Mouse (Mus musculus) limb, embryonic 15.5 days (tissue): ENCODE measurements around the gene Rps6kc1. TPM values are rescaled to one million over a fixed set of nuclear protein-coding genes. Genes with fewer than 3 reads are reported as not detected.

Experiments
- ATAC-seq: fragments of 200-750 bp; cut with Nextera tagmentation; 2 replicates; pipeline ENCODE4 v1.8.0; 2017; ENCODE audit warnings: low read depth, moderate TSS enrichment; ENCODE audit not compliant: insufficient number of reproducible peaks, low FRiP score, low TSS enrichment
- H3K27ac ChIP-seq: fragments of 300-500 bp; sonication (generic); 2 replicates; pipeline ENCODE4 v1.5.1; 2015; ENCODE audit warnings: moderate library complexity, mild to moderate bottlenecking, inconsistent platforms
- H3K27me3 ChIP-seq: fragments of 300-500 bp; sonication (generic); 2 replicates; pipeline ENCODE4 v1.6.1; 2015; ENCODE audit warnings: inconsistent platforms
- H3K36me3 ChIP-seq: fragments of 300-500 bp; sonication (generic); 2 replicates; pipeline ENCODE4 v1.6.1; 2015; ENCODE audit warnings: inconsistent platforms
- H3K4me1 ChIP-seq: fragments of 300-500 bp; sonication (generic); 2 replicates; pipeline ENCODE4 v1.6.1; 2015; ENCODE audit warnings: inconsistent platforms
- H3K4me2 ChIP-seq: fragments of 300-500 bp; sonication (generic); 2 replicates; pipeline ENCODE4 v1.6.1; 2015; ENCODE audit warnings: mild to moderate bottlenecking, inconsistent platforms
- H3K4me3 ChIP-seq: fragments of 300-500 bp; sonication (generic); 2 replicates; pipeline ENCODE4 v1.5.1; 2015; ENCODE audit warnings: mild to moderate bottlenecking, inconsistent platforms
- H3K9ac ChIP-seq: fragments of 300-500 bp; sonication (generic); 2 replicates; pipeline ENCODE4 v1.6.1; 2015; ENCODE audit warnings: inconsistent platforms
- H3K9me3 ChIP-seq: fragments of 300-500 bp; sonication (generic); 2 replicates; pipeline ENCODE4 v1.6.1; 2016; ENCODE audit warnings: inconsistent platforms
- WGBS: fragments of 180-500 bp; shearing (Covaris S2); methylation state at CpG from one replicate; pipeline ENCODE4 v1.1.7; 2015; 5-methylcytosine and 5-hydroxymethylcytosine counted together
- polyA plus RNA-seq: library from polyadenylated mRNA; unstranded; fragments of >200 nt; fragmentation: Nextera tagmentation; extraction: Ambion mirVana; gene quantifications from 2 replicates; pipeline ENCODE4 v1.2.1, GENCODE M21; 2015

The Rps6kc1 gene
- polyA plus RNA-seq, 1 experiment from 2014 or later = 16.1 TPM

DNA sequence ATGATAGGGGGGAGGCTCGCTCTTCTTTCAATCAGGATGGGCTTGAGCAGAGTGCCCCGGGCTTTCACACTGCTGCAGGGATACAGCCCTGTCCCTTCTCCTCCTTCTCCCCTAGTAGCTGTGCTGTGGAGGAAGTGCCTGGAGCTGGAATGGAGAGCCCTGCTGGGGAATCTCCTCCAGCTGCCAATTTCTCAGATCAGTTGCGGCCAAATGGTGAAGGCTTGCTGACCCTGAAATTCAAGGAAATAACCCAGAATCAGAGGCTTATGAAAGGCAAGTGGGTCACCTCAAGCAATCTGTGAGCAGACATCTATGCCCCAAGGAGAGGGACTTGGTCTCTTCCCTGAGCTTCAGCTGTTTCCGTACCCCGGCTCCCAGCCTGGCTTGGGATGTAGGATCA is 170.1 kb downstream of the Rps6kc1 start:
- Histone ChIP-seq H3K9me3 (no peaks in the 10 kb centered on the region), H3K27me3 (no peaks in the 10 kb centered on the region), H3K4me3 (no peak overlapping the region), H3K27ac (no peak overlapping the region), H3K36me3 (no peaks in the 10 kb centered on the region), H3K4me2 (no peak overlapping the region), H3K4me1 (no peaks in the 10 kb centered on the region), H3K9ac (no peak overlapping the region)
- 61% methylated on average over 5 of the region's 5 CpGs for WGBS
- no peak for ATAC-seq

DNA sequence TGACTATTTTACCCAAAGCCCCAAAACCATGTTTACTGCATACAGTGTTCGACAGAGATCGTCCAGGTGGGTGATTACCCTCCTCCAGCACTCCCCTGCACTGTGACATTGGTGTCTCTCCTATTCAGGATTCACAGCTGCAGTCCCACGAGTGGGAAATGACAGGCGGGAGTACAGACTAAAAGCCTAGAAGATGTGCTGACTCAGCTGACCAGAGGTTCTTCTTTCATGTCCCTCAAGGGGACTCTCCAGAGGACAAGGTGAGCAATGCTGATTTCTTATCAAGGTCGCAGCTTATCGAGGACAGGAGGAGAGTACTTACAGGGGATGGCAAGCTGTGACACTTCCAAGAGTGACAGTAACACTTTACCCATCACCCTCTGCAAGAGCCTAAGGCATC is 178.8 kb downstream of the Rps6kc1 start:
- Histone ChIP-seq H3K36me3 (no peaks in the 10 kb centered on the region), H3K9me3 (no peaks in the 10 kb centered on the region), H3K4me1 (no peaks in the 10 kb centered on the region), H3K27ac (no peak overlapping the region), H3K4me2 (no peak overlapping the region), H3K27me3 (no peaks in the 10 kb centered on the region), H3K4me3 (no peak overlapping the region), H3K9ac (no peak overlapping the region)
- no peak for ATAC-seq
- 75% methylated on average over 6 of the region's 6 CpGs for WGBS

- Histone ChIP-seq H3K9ac (no peak overlapping the region), H3K9me3 (no peaks in the 10 kb centered on the region), H3K36me3 (no peaks in the 10 kb centered on the region), H3K4me1 (peaks cover 11% of the 10 kb centered on the region; the same call in 1 of the 2 replicates), H3K4me2 (no peak overlapping the region), H3K4me3 (no peak overlapping the region), H3K27ac (no peak overlapping the region), H3K27me3 (no peaks in the 10 kb centered on the region)
- no peak for ATAC-seq
- WGBS = 82% methylated on average over 7 of the region's 7 CpGs
Observed at GRCm38 (mm10) chr1:190729516-190730088, 182.0 kb downstream of the Rps6kc1 start.

DNA sequence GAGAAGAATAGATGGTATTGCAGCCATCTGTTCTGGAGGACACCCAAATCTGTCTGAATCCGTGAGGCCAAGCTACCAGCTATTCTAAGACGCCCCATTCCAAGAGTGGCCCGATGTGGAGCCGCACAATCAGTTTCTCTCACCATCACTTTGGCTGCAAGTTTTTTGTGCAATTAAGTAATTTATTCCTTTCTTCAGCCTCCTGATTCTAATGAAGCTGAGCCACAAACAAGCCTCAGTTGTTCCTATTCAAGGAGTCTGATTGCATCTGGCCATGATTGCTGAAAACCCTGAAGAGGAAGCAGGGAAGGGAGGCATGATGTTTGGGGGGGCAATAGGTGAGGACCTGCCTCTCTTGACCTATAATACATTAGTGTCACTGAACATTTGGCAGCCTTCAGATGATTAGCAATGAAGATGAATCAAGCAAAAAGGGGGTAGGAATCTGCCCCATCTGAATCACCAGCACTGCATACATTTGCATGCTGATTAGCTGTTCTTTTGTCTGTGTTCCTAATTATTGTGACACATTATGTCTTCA is 183.4 kb downstream of the Rps6kc1 start:
- Histone ChIP-seq H3K4me3 (no peak overlapping the region), H3K27ac (no peak overlapping the region), H3K27me3 (no peaks in the 10 kb centered on the region), H3K9me3 (no peaks in the 10 kb centered on the region), H3K4me1 (peaks cover 12% of the 10 kb centered on the region; the same call in 1 of the 2 replicates), H3K36me3 (no peaks in the 10 kb centered on the region), H3K4me2 (no peak overlapping the region), H3K9ac (no peak overlapping the region)
- ATAC-seq = no peak
- WGBS = 83% methylated on average over 4 of the region's 4 CpGs

DNA sequence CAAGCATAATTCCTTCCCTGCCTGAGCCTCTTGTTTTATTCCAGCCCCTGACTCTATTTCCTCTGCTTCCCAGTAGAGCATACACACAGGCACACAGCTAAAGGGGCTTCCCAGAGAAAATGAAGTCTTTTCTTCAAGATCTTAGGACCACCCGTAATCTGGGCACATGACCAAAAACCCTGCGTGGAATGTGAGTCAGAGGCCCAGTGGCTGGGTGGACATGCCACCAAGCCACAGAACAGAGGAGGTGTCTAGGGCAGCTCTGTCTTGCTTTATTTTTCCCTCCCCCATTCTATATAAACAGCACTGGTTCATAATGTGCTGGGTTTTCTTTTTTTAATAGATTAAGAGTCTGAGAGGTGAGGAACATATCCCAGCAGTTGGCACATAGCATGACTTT is 184.2 kb downstream of the Rps6kc1 start:
- Histone ChIP-seq H3K4me2 (no peak overlapping the region), H3K36me3 (no peaks in the 10 kb centered on the region), H3K27ac (no peak overlapping the region), H3K27me3 (no peaks in the 10 kb centered on the region), H3K9me3 (no peaks in the 10 kb centered on the region), H3K4me1 (peaks cover 12% of the 10 kb centered on the region; the same call in 1 of the 2 replicates), H3K4me3 (no peak overlapping the region), H3K9ac (no peak overlapping the region)
- WGBS = 42% methylated on average over 2 of the region's 2 CpGs
- no peak for ATAC-seq

DNA sequence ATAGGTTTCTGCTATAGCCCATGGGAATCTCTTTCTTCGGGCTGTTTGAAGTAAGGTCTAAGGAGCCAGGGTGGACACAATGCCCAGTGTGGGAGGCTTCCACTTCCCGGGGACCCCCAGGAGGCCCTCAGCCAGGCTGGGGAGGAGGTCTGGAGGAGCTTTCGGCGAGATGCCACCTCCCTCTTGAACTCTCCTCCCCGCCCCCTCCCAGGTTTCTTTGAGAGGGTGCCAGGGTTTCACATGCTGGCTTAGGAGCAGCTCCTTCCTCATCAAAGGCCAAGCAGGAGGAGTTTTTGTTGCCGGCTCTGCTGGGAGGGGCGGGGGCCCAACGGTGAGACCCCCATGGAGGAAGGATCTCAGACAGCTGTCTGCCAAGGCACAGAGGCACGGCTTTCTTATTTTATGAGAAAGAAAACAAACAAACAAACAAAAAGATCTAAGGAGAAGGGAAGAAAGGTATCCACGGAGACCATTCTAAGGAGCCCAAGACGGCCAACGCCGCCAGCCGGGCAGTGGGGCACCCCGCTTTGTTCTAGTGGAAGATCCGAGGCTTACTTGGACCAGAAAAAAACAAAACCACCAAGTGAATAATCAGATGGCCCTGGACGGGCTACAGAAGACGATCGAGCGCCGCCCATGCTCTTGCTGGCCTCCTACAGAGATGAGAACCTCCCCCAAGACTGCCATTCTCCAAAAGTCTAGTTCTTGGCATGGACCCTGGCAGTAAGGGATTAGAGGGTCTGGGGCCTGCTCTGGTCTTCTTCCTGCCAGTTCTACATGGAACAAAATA is 186.8 kb downstream of the Rps6kc1 start:
- ATAC-seq = no peak
- no peak overlapping the region for H3K27ac ChIP-seq

GRCm38 (mm10) chr1:190723926-190724430 is 187.6 kb downstream of the Rps6kc1 start:
- Histone ChIP-seq H3K4me2 (no peak overlapping the region), H3K36me3 (no peaks in the 10 kb centered on the region), H3K4me3 (no peak overlapping the region), H3K27ac (no peak overlapping the region), H3K4me1 (peaks cover 12% of the 10 kb centered on the region; the same call in 1 of the 2 replicates), H3K9ac (no peak overlapping the region), H3K27me3 (no peaks in the 10 kb centered on the region), H3K9me3 (no peaks in the 10 kb centered on the region)
- no peak for ATAC-seq
- WGBS = 68% methylated on average over 7 of the region's 7 CpGs

More for the DNA sequence above, 186.8 kb downstream of the Rps6kc1 start:
- Histone ChIP-seq H3K36me3 (no peaks in the 10 kb centered on the region), H3K9me3 (no peaks in the 10 kb centered on the region), H3K9ac (no peak overlapping the region), H3K4me3 (no peak overlapping the region), H3K27me3 (no peaks in the 10 kb centered on the region), H3K4me2 (no peak overlapping the region), H3K4me1 (peaks cover 12% of the 10 kb centered on the region; the same call in 1 of the 2 replicates)
- WGBS = 53% methylated on average over 21 of the region's 21 CpGs

DNA sequence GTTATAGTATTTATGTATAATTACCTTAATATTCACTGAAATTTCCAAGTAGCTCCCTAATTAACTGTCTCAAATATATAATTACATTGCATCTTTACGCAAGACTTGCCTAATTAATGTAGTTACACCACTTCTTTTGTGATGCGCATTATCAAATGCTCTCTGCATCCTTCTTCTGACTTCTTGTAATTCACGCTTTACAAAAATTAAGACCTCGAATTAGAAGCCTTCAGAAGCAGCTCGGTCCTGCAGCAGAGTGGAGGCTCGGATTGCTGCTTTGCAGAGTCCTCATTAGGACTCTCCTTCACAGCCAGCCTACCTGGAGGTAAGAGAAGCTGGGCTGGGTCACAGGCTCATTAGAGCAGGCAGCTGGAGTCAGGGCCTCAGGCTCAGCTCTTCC is 197.7 kb downstream of the Rps6kc1 start:
- H3K36me3 ChIP-seq = no peaks in the 10 kb centered on the region
- no peaks in the 10 kb centered on the region for H3K27me3 ChIP-seq
- H3K9me3 ChIP-seq = no peaks in the 10 kb centered on the region
- ATAC-seq = no peak
- H3K4me3 ChIP-seq = no peak overlapping the region
- H3K9ac ChIP-seq = no peak overlapping the region
- no peak overlapping the region for H3K4me2 ChIP-seq
- no peaks in the 10 kb centered on the region for H3K4me1 ChIP-seq
- WGBS = 53% methylated on average over 6 of the region's 6 CpGs
- H3K27ac ChIP-seq = no peak overlapping the region

GRCm38 (mm10) chr1:190697576-190697975 is 214.0 kb downstream of the Rps6kc1 start:
- H3K27ac ChIP-seq = no peak overlapping the region
- no peaks in the 10 kb centered on the region for H3K36me3 ChIP-seq
- H3K4me3 ChIP-seq = no peak overlapping the region
- H3K27me3 ChIP-seq = no peaks in the 10 kb centered on the region
- no peak overlapping the region for H3K4me2 ChIP-seq
- no peaks in the 10 kb centered on the region for H3K9me3 ChIP-seq
- no peaks in the 10 kb centered on the region for H3K4me1 ChIP-seq
- WGBS = 46% methylated on average over 6 of the region's 6 CpGs
- no peak overlapping the region for H3K9ac ChIP-seq
- no peak for ATAC-seq

DNA sequence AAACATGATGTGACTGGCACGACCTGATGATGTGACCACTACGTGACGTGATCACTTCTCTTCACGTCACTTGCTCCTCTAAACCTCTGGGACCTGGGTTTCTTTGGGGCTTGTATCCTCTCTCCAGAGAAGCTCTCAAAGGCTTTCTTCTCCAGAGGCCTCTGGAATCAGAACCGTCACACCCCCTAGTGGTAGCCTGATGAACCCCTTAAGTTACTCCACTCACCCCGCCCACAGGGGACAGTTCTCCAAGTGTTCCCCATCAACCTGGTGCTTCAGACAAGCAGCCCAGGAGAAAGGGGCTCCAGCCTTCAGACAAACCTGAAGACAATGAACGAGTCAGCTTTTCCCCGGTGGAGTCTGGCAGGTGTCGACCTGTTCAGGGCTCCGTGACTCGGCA is 216.0 kb downstream of the Rps6kc1 start:
- Histone ChIP-seq H3K9me3 (no peaks in the 10 kb centered on the region), H3K27me3 (no peaks in the 10 kb centered on the region), H3K27ac (no peak overlapping the region), H3K36me3 (no peaks in the 10 kb centered on the region), H3K4me2 (no peak overlapping the region), H3K4me3 (no peak overlapping the region), H3K9ac (no peak overlapping the region), H3K4me1 (0 out of 2 replicates have a peak, but pooled peaks cover 2% of the 10 kb centered on the region)
- ATAC-seq = no peak
- 66% methylated on average over 11 of the region's 11 CpGs for WGBS

DNA sequence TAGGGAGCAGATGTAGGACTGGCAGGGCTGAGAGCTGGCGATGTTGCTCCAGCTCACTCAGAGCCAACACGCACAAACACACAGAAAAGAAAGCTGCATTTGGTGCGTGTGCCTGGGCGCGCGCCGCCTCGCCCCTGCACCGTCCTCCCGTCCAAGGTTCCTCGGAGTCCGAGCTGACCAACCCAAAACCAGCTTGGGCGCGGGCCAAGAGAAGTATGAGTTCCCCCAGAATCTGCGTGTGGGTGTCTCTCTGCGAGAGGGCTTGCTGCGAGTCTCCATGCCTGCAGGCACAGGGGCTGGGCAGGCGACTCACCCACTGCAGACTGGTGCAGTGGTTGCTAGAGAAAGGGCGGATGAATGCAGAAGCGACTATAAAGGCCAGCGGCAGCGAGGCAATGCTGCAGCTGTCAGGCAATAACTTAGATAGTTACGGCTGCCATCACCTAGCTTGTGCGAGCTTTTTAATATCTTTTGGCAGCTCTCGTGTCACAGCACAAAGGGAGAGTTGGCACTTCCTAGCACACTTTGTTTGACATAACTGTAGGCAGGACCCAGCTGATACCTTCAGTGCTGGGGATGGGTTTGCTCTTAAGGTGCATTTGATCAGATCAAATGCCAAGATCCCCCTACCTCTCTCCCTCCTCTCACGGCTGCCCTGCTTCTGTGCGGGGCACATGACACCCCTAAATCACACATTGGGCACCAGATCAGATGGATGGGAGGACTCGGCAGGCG is 220.9 kb downstream of the Rps6kc1 start:
- no peak for ATAC-seq
- Histone ChIP-seq H3K9me3 (no peaks in the 10 kb centered on the region), H3K4me3 (no peak overlapping the region), H3K27ac (no peak overlapping the region), H3K9ac (no peak overlapping the region), H3K36me3 (no peaks in the 10 kb centered on the region), H3K4me2 (0 out of 2 replicates have a peak overlapping the region, but pooled peaks have one; percentile 5), H3K27me3 (no peaks in the 10 kb centered on the region), H3K4me1 (0 out of 2 replicates have a peak, but pooled peaks cover 4% of the 10 kb centered on the region)
- 66% methylated on average over 29 of the region's 29 CpGs for WGBS
